Mouse (Mus musculus): Measurements from ENCODE around the gene Ect2l. TPM values are rescaled to one million over a fixed set of nuclear protein-coding genes. Genes with fewer than 3 reads are reported as not detected.
"Not testable (repeated sequence)": the region's sequence is repeated elsewhere in the genome, so short reads cannot be mapped to it uniquely, and the experiment has no call there.

Gene Ect2l
- total RNA-seq, 2 experiments from 2014 or later, result not detected

- ATAC-seq (replicated peaks; ENCODE audit: low FRiP score, poor library complexity, severe bottlenecking), result no peak
Observed at GRCm38 (mm10) chr10:18194156-18194555, 16.5 kb downstream of the Ect2l start.

- ATAC-seq (replicated peaks; ENCODE audit: low FRiP score, poor library complexity, severe bottlenecking), result no peak
Observed at GRCm38 (mm10) chr10:18193221-18193620, 17.5 kb downstream of the Ect2l start.

DNA sequence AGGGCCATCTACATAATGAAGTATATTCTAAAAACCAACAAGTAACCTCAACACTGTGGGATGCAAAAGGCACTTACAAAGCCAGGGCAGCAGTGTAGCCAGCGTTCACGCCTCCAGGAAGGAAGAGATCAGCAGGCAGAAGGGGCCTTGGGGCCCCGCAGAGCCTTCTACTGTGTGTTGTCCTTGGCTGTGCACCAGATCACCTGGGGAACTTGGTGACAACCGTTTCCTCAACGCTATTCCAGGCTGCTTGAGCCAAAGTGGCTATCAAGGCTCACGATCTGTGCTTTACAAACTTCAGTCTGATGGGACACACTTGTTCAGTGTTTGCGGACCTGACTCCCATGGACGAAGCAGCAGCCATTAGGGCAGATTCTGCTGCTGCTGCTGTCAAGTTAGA, 19.0 kb downstream of the Ect2l start:
- ATAC-seq (replicated peaks; ENCODE audit: low FRiP score, poor library complexity, severe bottlenecking), result no peak

GRCm38 (mm10) chr10:18189498-18189897, 21.2 kb downstream of the Ect2l start:
- no peak for ATAC-seq (replicated peaks; ENCODE audit: low FRiP score, poor library complexity, severe bottlenecking)

DNA sequence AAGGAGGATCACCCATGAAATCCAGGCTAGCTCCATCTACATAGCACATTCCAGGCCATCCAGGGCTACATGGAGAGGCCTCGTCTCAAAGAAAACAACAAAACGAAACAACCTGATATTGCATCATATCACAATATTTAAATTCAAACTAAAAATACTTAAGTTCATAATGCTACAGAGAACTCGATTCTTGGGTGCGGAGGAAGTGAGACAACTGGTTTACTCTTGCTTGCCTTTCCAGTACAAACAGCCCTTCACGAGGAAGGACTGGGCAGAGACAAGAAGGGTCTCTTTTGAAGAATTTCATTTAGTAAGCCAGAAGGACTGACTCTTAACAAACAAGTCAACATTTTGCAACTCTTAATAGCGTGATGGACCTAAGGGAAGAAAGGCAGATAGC, 22.1 kb downstream of the Ect2l start:
- ATAC-seq (replicated peaks; ENCODE audit: low FRiP score, poor library complexity, severe bottlenecking), result no peak

DNA sequence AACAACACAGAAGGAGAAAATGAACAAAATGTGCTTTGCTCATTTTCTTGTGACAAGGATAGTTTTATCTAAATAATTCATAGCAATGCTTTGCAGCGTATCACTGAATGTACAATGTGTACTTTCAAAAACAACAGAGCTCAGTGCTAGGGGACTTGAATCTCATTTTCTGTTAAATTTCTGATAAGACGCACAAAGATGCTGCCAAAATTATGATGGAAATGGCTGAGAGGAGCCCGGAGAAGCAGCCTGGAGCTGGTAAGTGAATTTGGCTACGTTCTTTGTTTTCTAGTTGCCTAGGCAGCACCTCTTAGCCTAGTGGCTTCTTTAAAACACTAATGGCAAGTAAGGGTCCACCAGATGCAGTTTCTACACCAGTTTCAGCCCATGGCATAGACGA, 28.4 kb downstream of the Ect2l start:
- no peak for ATAC-seq (replicated peaks; ENCODE audit: low FRiP score, poor library complexity, severe bottlenecking)

- no peak for ATAC-seq (replicated peaks; ENCODE audit: low FRiP score, poor library complexity, severe bottlenecking)
Observed at GRCm38 (mm10) chr10:18177304-18177703, 33.4 kb downstream of the Ect2l start.

DNA sequence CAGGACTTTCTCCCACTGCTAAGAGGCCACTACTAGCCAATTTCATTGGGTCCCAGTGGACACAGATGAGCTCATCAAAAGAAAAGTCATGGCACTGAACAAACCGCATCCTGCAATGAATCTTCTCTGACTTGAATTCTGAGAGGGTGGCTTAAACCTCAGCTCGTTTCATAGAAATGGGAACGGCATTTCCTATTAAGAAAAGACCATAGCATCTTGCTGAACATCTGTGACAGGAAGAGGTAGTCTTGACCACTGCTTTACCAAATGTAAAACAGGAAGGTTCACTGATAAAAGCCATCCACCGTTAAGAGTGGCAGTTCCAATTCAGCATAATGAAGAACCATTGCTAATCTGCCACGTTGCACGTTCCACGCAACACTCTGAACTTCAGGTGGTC, 34.0 kb downstream of the Ect2l start:
- no peak for ATAC-seq (replicated peaks; ENCODE audit: low FRiP score, poor library complexity, severe bottlenecking)

DNA sequence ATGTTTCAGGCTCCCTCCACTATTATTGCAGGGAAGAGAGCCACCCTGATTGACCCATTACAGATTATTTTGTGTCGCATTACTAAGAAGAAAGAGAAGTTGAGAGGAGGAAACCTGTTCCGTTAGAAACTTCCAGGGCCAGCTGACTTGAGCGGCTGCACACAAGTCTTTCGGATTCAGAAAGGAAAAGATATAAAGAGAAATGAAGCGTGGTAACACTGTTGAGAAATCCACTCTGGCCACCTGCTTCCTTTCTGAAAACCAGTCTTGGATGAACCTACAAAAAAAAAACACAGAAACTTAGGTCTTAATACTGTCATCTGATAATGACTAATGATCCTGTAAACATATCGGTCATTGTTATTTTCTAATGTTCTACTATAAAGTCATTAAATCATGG, 35.6 kb downstream of the Ect2l start:
- ATAC-seq (replicated peaks; ENCODE audit: low FRiP score, poor library complexity, severe bottlenecking), result no peak

- ATAC-seq (replicated peaks; ENCODE audit: low FRiP score, poor library complexity, severe bottlenecking), result no peak
Observed at GRCm38 (mm10) chr10:18162435-18162971, 48.2 kb downstream of the Ect2l start.

DNA sequence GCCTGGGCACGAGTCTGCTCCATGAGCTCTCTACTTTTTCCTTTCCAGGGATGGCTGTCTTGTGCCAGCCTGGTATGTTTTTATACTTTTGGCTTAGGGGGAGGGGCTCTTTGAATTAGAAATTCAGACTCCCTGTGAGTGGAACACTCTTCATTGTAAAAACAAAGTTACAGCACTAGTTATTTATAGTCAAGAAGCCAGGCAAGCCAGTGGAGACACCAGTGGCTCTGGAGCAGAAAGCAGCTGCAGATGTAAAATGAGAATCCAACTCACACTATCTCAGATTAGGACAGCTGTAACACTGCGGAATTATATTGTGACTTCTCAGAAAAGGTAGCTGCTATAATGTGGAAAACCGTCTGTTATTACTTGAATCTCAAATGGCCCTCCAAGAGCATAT, 63.5 kb downstream of the Ect2l start:
- ATAC-seq (replicated peaks; ENCODE audit: low FRiP score, poor library complexity, severe bottlenecking), result no peak

- no peak for ATAC-seq (replicated peaks; ENCODE audit: low FRiP score, poor library complexity, severe bottlenecking)
Observed at GRCm38 (mm10) chr10:18142231-18142630, 68.5 kb downstream of the Ect2l start.

DNA sequence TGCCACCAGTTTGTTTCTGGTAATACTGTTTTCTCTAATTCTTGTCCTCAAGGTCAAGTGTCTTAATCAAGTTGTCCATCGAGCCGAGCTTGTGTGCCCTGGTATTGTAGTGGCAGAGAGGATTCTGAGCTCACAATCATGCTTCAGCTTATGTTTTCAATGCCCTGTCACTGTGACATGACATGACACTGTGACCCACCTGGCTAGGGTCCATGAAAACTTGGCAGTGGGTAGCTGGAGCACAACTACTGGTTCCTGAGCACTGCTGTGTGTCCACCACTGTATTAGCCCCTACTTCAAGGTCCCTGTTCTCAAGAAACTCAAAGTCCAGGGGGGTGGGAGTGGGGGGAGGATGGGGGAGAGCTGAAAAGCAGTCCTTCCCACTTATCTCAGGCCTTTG, 69.3 kb downstream of the Ect2l start:
- no peak for ATAC-seq (replicated peaks; ENCODE audit: low FRiP score, poor library complexity, severe bottlenecking)

DNA sequence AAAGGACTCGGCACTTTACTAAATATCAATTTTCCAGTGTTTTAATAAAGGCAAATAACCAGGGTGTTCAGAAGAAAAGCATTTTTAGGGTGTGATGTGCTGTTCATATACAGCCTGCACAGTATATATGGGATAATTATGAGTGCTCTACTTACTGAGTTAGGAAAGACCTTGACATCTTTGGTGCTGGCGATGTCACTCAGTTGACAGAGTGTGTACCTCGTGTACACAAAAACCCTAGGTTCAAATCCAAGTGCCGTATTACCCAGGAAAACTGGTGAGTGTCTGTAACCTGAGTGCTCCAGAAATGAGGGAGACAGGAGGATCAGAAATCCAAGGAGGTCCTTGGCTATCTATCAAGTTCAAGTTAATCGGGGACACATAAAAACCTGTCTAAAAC, 71.1 kb downstream of the Ect2l start:
- peak; percentile 55 for ATAC-seq (replicated peaks; ENCODE audit: low FRiP score, poor library complexity, severe bottlenecking)

DNA sequence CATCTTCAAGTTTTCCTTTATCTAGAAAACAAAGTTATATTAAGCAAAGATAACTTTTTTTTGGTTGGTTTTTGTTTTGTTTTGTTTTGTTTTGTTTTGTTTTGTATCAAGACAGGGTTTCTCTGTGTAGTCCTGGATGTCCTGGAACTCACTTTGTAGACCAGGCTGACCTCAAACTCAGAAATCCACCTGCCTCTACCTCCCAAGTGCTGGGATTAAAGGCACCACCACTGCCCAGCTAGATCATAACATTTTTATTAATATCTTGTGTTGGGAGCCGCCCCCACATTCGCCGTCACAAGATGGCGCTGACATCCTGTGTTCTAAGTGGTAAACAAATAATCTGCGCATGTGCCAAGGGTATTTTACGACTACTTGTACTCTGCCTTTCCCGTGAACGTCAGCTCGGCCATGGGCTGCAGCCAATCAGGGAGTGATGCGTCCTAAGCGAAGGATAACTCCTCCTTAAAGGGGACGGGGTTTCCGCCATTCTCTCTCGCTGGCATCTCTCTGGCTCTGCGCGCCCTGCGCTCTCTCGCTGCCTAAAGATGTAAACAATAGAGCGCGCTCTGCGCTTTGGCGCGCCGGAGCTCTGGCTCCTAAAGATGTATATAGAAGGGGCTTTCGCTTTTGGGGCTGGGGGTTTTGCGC, 71.7 kb downstream of the Ect2l start:
- not testable (repeated sequence) for ATAC-seq (replicated peaks; ENCODE audit: low FRiP score, poor library complexity, severe bottlenecking)

DNA sequence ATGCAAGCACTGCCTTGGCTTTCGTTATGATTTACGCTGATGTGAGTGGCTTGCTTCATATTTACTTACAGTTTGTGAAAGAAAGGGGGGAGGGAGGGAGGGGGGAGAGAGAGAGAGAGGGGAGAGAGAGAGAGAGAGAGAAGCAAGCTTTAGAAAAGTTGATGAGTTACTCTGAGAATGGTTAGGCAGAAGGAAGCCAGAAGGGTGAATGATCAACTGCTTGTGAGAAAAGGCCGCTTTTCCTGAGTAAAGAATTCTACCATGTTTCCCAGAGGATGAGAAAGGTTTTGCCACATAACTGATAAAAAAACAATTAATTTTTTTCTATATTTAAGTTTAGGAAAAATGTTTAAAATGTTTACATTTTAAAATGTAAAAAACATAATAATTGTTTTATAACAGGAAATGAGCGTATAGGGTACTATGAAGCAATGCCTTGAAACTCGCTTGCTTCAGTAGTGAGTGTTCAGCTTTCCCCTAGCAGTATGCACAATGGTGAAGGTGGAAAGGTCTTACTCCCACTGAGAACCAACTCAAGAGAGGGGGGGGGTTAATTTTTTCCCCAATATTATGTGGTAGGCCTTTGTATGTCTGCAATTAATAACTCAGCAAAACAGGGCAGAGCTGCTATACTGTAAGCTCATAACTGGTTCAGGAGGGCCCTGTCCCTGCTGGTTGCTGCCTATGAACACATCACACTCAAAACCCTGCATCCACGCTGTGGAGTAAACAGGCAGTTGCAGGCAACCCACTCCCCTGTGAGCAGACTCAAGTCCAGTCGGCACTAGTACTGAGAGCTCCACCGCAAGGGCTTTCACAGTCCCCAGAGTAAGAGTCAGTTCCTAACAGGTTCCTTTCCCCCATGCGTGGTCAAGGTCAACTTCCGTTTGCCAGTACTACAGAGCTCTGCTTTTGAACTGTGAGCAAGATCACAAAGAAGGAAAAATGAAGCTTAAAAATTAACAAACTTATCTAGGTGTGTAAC, 78.7 kb downstream of the Ect2l start:
- no peak for ATAC-seq (replicated peaks; ENCODE audit: low FRiP score, poor library complexity, severe bottlenecking)

DNA sequence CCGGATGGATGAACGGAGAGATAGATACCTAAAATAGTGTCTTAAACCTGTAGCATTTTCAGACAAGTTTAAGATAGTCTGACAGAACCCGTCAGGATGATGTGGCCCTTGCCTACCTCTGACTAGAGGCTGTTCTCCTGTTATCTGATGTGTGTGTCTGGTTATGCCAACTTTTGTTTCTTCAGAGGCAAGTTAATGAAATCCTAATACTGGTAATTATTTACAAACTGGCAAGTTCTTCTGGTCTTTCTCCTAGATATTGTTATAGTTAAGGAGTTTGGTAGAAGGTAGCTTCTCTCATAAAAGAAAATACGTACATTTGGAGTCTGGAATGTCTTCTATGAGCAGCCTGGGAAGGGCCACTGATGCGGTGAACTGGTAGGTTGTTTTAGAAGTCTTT, 80.4 kb downstream of the Ect2l start:
- ATAC-seq (replicated peaks; ENCODE audit: low FRiP score, poor library complexity, severe bottlenecking), result no peak

DNA sequence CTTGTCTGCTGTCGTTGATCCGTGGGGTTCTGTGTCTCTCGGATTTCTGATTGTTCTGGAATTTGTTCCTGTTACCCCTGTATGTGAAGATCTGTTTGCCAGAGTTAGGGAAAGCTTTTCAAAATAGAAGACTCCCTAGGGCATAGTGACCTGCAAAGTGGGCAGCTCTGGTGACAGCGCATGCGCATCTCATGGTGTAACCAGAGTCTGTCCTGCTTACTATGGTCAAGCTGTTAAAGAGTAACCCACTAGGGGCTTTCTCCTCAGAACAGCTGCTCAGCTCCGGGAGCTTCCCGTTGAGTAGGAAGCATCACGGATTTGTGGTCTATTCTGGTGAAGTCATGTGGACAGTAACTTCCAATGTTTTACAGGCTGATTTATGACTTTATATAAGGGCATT, 92.4 kb downstream of the Ect2l start:
- no peak for ATAC-seq (replicated peaks; ENCODE audit: low FRiP score, poor library complexity, severe bottlenecking)

GRCm38 (mm10) chr10:18113473-18114093, 97.1 kb downstream of the Ect2l start:
- ATAC-seq (replicated peaks; ENCODE audit: low FRiP score, poor library complexity, severe bottlenecking), result no peak

GRCm38 (mm10) chr10:18110940-18111339, 99.8 kb downstream of the Ect2l start:
- ATAC-seq (replicated peaks; ENCODE audit: low FRiP score, poor library complexity, severe bottlenecking), result no peak
